Mouse (Mus musculus) erythroblast, embryonic 14.5 days (primary cell): Measurements from ENCODE around the gene Mybpc3. TPM values are rescaled to one million over a fixed set of nuclear protein-coding genes. Genes with fewer than 3 reads are reported as not detected.

Source experiments
- H3K27me3 ChIP-seq: 2 replicates; pipeline ENCODE4 v1.6.1; 2012; ENCODE audit warnings: inconsistent platforms; ENCODE audit not compliant: control insufficient read depth
- H3K36me3 ChIP-seq: 2 replicates; pipeline ENCODE4 v1.6.1; 2012; ENCODE audit warnings: mild to moderate bottlenecking, inconsistent platforms; ENCODE audit not compliant: control insufficient read depth
- H3K4me1 ChIP-seq: 2 replicates; pipeline ENCODE4 v1.6.1; 2012; ENCODE audit warnings: inconsistent platforms; ENCODE audit not compliant: control insufficient read depth
- H3K4me3 ChIP-seq: replicated peaks from 2 replicates; pipeline ENCODE3; 2012; ENCODE audit warnings: moderate library complexity, mild to moderate bottlenecking, inconsistent platforms
- H3K9me3 ChIP-seq: 2 replicates; pipeline ENCODE4 v1.6.1; 2012; ENCODE audit warnings: low read length, inconsistent platforms, mixed read lengths; ENCODE audit not compliant: control insufficient read depth
- GATA1 ChIP-seq: IDR thresholded peaks from 2 replicates; pipeline ENCODE4 v1.6.1; 2012; ENCODE audit warnings: low read length, inconsistent platforms, mixed read lengths
- TAL1 ChIP-seq: IDR thresholded peaks from 3 replicates; pipeline ENCODE4 v1.6.1; 2012; ENCODE audit warnings: low read length, inconsistent platforms, mixed read lengths
- polyA plus RNA-seq: library from polyadenylated mRNA; stranded (reverse); fragments of >175 nt; gene quantifications from 2 replicates; pipeline ENCODE4 v1.2.3, GENCODE M21; 2012

Gene Mybpc3
- polyA plus RNA-seq, 1 experiment = not detected

- no peaks in the 10 kb centered on the region for H3K36me3 ChIP-seq
- TF ChIP-seq TAL1 (no peak), GATA1 (no peak)
- no peaks in the 10 kb centered on the region for H3K9me3 ChIP-seq
- H3K27me3 ChIP-seq = peaks cover 21% of the 10 kb centered on the region
- H3K4me1 ChIP-seq = peaks cover 16% of the 10 kb centered on the region
- peak overlapping the region; percentile 48 for H3K4me3 ChIP-seq
Observed at GRCm38 (mm10) chr2:91078314-91079025, 39.5 kb upstream of the Mybpc3 start.

DNA sequence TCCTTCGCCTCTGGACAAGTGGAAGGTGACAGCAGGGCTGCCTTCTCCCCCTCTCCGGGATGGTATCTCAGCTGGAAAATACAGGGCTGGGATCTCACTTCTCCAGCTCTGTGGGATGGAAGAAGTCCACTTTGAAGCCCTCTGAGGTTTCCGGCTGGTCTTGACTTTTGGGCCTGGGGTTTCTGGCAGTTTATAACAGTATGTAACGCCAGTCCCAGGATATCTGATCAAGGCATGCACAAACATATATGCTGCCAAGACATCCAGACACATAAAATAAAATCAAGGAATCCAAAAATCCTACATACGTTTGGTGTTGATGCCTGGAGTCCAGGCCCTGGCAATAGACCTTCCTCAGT lies 38.9 kb upstream of the Mybpc3 start:
- peaks cover 16% of the 10 kb centered on the region for H3K4me1 ChIP-seq
- no peaks in the 10 kb centered on the region for H3K36me3 ChIP-seq
- no peak for TF ChIP-seq GATA1
- H3K9me3 ChIP-seq = no peaks in the 10 kb centered on the region
- peak overlapping the region; percentile 48 for H3K4me3 ChIP-seq
- peaks cover 21% of the 10 kb centered on the region for H3K27me3 ChIP-seq

DNA sequence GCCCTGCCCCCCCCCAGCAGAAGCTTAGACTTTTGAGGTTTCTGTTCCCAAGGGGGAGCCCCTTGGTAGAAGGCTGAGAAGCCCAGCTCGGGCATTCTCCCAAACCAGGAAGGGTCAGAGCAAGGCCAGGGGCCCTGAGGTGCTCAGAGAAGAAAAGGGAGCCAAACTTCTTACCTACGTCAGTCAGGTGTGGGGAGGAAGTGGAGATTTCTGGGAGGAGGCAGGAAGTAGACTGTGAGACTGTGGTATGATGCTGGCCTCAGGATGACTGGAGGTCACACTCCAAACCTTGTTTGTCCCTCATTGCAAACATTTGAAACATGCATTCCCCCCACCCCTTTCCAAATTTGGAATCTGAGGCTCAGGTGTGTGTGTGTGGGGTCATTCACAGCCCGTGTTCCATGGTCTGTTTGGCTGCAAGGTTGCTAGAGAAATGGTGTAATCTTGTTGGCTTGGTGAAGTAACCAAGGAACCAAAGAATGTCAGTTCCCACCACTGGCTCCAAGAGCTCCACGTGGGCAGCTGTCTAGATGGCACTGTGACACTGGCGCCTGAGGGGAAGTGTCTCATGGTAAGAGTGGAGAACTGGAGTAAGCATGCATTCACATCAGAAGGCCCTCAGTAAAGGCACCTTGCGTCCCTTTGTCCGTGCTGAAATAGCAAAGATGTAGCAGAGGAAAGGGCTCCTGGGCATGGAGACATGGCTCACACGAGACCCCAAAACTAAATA lies 37.0 kb upstream of the Mybpc3 start:
- H3K27me3 ChIP-seq = peaks cover 21% of the 10 kb centered on the region
- no peak overlapping the region for H3K4me3 ChIP-seq
- H3K36me3 ChIP-seq = no peaks in the 10 kb centered on the region
- H3K4me1 ChIP-seq = peaks cover 16% of the 10 kb centered on the region
- no peaks in the 10 kb centered on the region for H3K9me3 ChIP-seq
- TF ChIP-seq GATA1 (no peak), TAL1 (no peak)

GRCm38 (mm10) chr2:91081775-91082695 lies 35.9 kb upstream of the Mybpc3 start, which contains the start of gene Spi1:
Gene Spi1 (plus strand): TSS chr2:91082390.
- Histone ChIP-seq H3K27me3 (peaks cover 21% of the 10 kb centered on the region), H3K36me3 (no peaks in the 10 kb centered on the region), H3K9me3 (no peaks in the 10 kb centered on the region), H3K4me3 (no peak within 1 kb of the TSS), H3K4me1 (peaks cover 16% of the 10 kb centered on the region)
- TF ChIP-seq TAL1 = no peak
- TF ChIP-seq GATA1 = no peak

DNA sequence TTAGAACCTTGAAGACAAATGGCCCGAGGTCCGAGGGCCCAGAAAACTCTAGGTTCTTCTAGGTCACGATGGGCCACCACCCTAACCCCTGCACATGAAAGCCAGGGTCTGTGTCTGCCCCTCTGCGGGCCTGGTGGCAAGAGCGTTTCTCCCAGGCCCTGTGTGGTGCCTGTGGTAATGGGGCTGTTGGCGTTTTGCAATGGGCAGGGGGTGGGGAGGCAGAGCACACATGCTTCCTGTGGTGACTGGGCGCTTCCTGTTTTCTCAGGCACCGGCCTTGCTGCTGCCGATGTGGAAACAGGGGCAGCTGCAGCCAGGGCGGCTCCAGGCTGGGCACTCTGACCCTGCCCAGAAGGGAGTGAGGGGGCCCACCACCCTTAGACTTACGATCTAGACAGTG lies 35.1 kb upstream of the Mybpc3 start:
- H3K36me3 ChIP-seq = no peaks in the 10 kb centered on the region
- peaks cover 16% of the 10 kb centered on the region for H3K4me1 ChIP-seq
- peaks cover 14% of the 10 kb centered on the region for H3K27me3 ChIP-seq
- no peaks in the 10 kb centered on the region for H3K9me3 ChIP-seq
- no peak overlapping the region for H3K4me3 ChIP-seq
- TF ChIP-seq TAL1 (no peak), GATA1 (no peak)

- H3K27me3 ChIP-seq = peaks cover 8% of the 10 kb centered on the region
Observed at GRCm38 (mm10) chr2:91083366-91083940, 34.5 kb upstream of the Mybpc3 start.

GRCm38 (mm10) chr2:91084179-91084820 lies 33.6 kb upstream of the Mybpc3 start:
- Histone ChIP-seq H3K27me3 (peaks cover under 1% of the 10 kb centered on the region; the same call in 1 of the 2 replicates), H3K4me1 (peaks cover 18% of the 10 kb centered on the region), H3K36me3 (no peaks in the 10 kb centered on the region), H3K4me3 (no peak overlapping the region), H3K9me3 (no peaks in the 10 kb centered on the region)
- TF ChIP-seq GATA1 (no peak), TAL1 (no peak)

More at GRCm38 (mm10) chr2:91083366-91083940, 34.5 kb upstream of the Mybpc3 start:
- Histone ChIP-seq H3K4me1 (peaks cover 15% of the 10 kb centered on the region), H3K9me3 (no peaks in the 10 kb centered on the region), H3K36me3 (no peaks in the 10 kb centered on the region), H3K4me3 (no peak overlapping the region)
- no peak for TF ChIP-seq TAL1
- no peak for TF ChIP-seq GATA1
